Mouse (Mus musculus): ENCODE data around the gene Capn7. TPM values are rescaled to one million over a fixed set of nuclear protein-coding genes. Genes with fewer than 3 reads are reported as not detected.

Capn7 gene
- polyA plus RNA-seq, 1 experiment = 9.3 TPM

GRCm38 (mm10) chr14:31385977-31386697 is 49.7 kb downstream of the Capn7 start:
- peak overlapping the region; percentile 55 for H3K4me2 ChIP-seq (ENCODE audit: low read depth)
- H3K79me2 ChIP-seq (ENCODE audit: control insufficient read depth, insufficient read depth) = no peaks in the 10 kb centered on the region

GRCm38 (mm10) chr14:31387301-31387981 is 51.0 kb downstream of the Capn7 start:
- TF ChIP-seq MYOG (IDR thresholded peaks at IDR 0.05; ENCODE audit: control insufficient read depth in 1 of 3, insufficient read depth in 1 of 3, insufficient read length in 2 of 3, low read depth in 2 of 3) (no peak), CEBPB (IDR thresholded peaks at IDR 0.05; ENCODE audit: insufficient read depth, poor library complexity, severe bottlenecking) (no peak), REST (IDR thresholded peaks at IDR 0.05; ENCODE audit: insufficient read depth, insufficient read length) (no peak), TCF3 (IDR thresholded peaks at IDR 0.05; ENCODE audit: insufficient read length, low read depth) (no peak), USF1 (IDR thresholded peaks at IDR 0.05; ENCODE audit: low read depth) (no peak), TCF12 (IDR thresholded peaks at IDR 0.05; ENCODE audit: insufficient read depth, poor library complexity, severe bottlenecking) (no peak), MAX (IDR thresholded peaks at IDR 0.05; ENCODE audit: low read depth) (no peak), POLR2A (IDR thresholded peaks at IDR 0.05; ENCODE audit: insufficient read length, low read depth) (no peak), SRF (IDR thresholded peaks at IDR 0.05; ENCODE audit: control insufficient read depth, insufficient read length, low read depth) (no peak), E2F4 (IDR thresholded peaks at IDR 0.05; ENCODE audit: insufficient read depth) (no peak), POLR2AphosphoS2 (IDR thresholded peaks at IDR 0.05; ENCODE audit: insufficient read length, low read depth) (no peak), MYOD1 (IDR thresholded peaks at IDR 0.05; ENCODE audit: control insufficient read depth in 1 of 3, insufficient read length in 2 of 3, low read depth in 2 of 3) (no peak)
- Histone ChIP-seq H3ac (ENCODE audit: control insufficient read depth, insufficient read length) (no peak overlapping the region), H3K79me2 (ENCODE audit: control insufficient read depth, insufficient read depth) (no peaks in the 10 kb centered on the region), H3K27me3 (ENCODE audit: control insufficient read depth, insufficient read depth, insufficient read length) (no peaks in the 10 kb centered on the region), H3K36me3 (ENCODE audit: control insufficient read depth, insufficient read depth) (no peaks in the 10 kb centered on the region), H3K4me2 (ENCODE audit: low read depth) (no peak overlapping the region), H3K4me3 (no peak overlapping the region)

More at GRCm38 (mm10) chr14:31385977-31386697, 49.7 kb downstream of the Capn7 start:
- no peaks in the 10 kb centered on the region for H3K27me3 ChIP-seq (ENCODE audit: control insufficient read depth, insufficient read depth, insufficient read length)
- H3ac ChIP-seq (ENCODE audit: control insufficient read depth, insufficient read length) = no peak overlapping the region
- no peaks in the 10 kb centered on the region for H3K36me3 ChIP-seq (ENCODE audit: control insufficient read depth, insufficient read depth)
- TF ChIP-seq MYOG (IDR thresholded peaks at IDR 0.05; ENCODE audit: control insufficient read depth in 1 of 3, insufficient read depth in 1 of 3, insufficient read length in 2 of 3, low read depth in 2 of 3) = no peak
- TF ChIP-seq POLR2AphosphoS2 (IDR thresholded peaks at IDR 0.05; ENCODE audit: insufficient read length, low read depth) = no peak
- no peak for TF ChIP-seq USF1 (IDR thresholded peaks at IDR 0.05; ENCODE audit: low read depth)
- no peak for TF ChIP-seq CEBPB (IDR thresholded peaks at IDR 0.05; ENCODE audit: insufficient read depth, poor library complexity, severe bottlenecking)
- TF ChIP-seq MAX (IDR thresholded peaks at IDR 0.05; ENCODE audit: low read depth) = no peak
- no peak for TF ChIP-seq POLR2A (IDR thresholded peaks at IDR 0.05; ENCODE audit: insufficient read length, low read depth)
- TF ChIP-seq E2F4 (IDR thresholded peaks at IDR 0.05; ENCODE audit: insufficient read depth) = no peak
- no peak for TF ChIP-seq MYOD1 (IDR thresholded peaks at IDR 0.05; ENCODE audit: control insufficient read depth in 1 of 3, insufficient read length in 2 of 3, low read depth in 2 of 3)
- TF ChIP-seq TCF12 (IDR thresholded peaks at IDR 0.05; ENCODE audit: insufficient read depth, poor library complexity, severe bottlenecking) = no peak
- TF ChIP-seq SRF (IDR thresholded peaks at IDR 0.05; ENCODE audit: control insufficient read depth, insufficient read length, low read depth) = no peak
- TF ChIP-seq REST (IDR thresholded peaks at IDR 0.05; ENCODE audit: insufficient read depth, insufficient read length) = no peak
- H3K4me3 ChIP-seq = no peak overlapping the region

- Histone ChIP-seq H3K4me2 (ENCODE audit: low read depth) (no peak overlapping the region), H3K36me3 (ENCODE audit: control insufficient read depth, insufficient read depth) (no peaks in the 10 kb centered on the region), H3K79me2 (ENCODE audit: control insufficient read depth, insufficient read depth) (no peaks in the 10 kb centered on the region), H3K4me3 (no peak overlapping the region), H3ac (ENCODE audit: control insufficient read depth, insufficient read length) (no peak overlapping the region), H3K27me3 (ENCODE audit: control insufficient read depth, insufficient read depth, insufficient read length) (no peaks in the 10 kb centered on the region)
- TF ChIP-seq TCF3 (IDR thresholded peaks at IDR 0.05; ENCODE audit: insufficient read length, low read depth) = no peak
- no peak for TF ChIP-seq REST (IDR thresholded peaks at IDR 0.05; ENCODE audit: insufficient read depth, insufficient read length)
- no peak for TF ChIP-seq MAX (IDR thresholded peaks at IDR 0.05; ENCODE audit: low read depth)
- TF ChIP-seq MYOD1 (IDR thresholded peaks at IDR 0.05; ENCODE audit: control insufficient read depth in 1 of 3, insufficient read length in 2 of 3, low read depth in 2 of 3) = no peak
- no peak for TF ChIP-seq POLR2A (IDR thresholded peaks at IDR 0.05; ENCODE audit: insufficient read length, low read depth)
- no peak for TF ChIP-seq SRF (IDR thresholded peaks at IDR 0.05; ENCODE audit: control insufficient read depth, insufficient read length, low read depth)
- TF ChIP-seq MYOG (IDR thresholded peaks at IDR 0.05; ENCODE audit: control insufficient read depth in 1 of 3, insufficient read depth in 1 of 3, insufficient read length in 2 of 3, low read depth in 2 of 3) = no peak
- no peak for TF ChIP-seq TCF12 (IDR thresholded peaks at IDR 0.05; ENCODE audit: insufficient read depth, poor library complexity, severe bottlenecking)
- TF ChIP-seq POLR2AphosphoS2 (IDR thresholded peaks at IDR 0.05; ENCODE audit: insufficient read length, low read depth) = no peak
- TF ChIP-seq E2F4 (IDR thresholded peaks at IDR 0.05; ENCODE audit: insufficient read depth) = no peak
- TF ChIP-seq CEBPB (IDR thresholded peaks at IDR 0.05; ENCODE audit: insufficient read depth, poor library complexity, severe bottlenecking) = no peak
- no peak for TF ChIP-seq USF1 (IDR thresholded peaks at IDR 0.05; ENCODE audit: low read depth)
Measured at GRCm38 (mm10) chr14:31388086-31388872, 51.8 kb downstream of the Capn7 start.
